Mouse (Mus musculus) kidney, postnatal 0 days (tissue): ENCODE measurements at regions not wholly inside any gene's neighbourhood (a gene's known extent, or its start where the extent isn't known, plus 50 kb on each side); places are given as distances from the start of the nearest gene placed in this dataset.

Source experiments
- ATAC-seq: fragments of 200-750 bp; cut with Nextera tagmentation; replicated peaks from 2 replicates; pipeline ENCODE4 v1.8.0; 2017; ENCODE audit warnings: low read depth, moderate number of reproducible peaks, moderate TSS enrichment, moderate library complexity; ENCODE audit not compliant: low FRiP score
- DNase-seq: peaks from one replicate; pipeline ENCODE4 v3.0.0-alpha.2; 2016; ENCODE audit warnings: low spot score
- H3K27ac ChIP-seq: fragments of 300-500 bp; sonication (generic); 2 replicates; pipeline ENCODE4 v1.5.1; 2014; ENCODE audit warnings: mild to moderate bottlenecking
- H3K27me3 ChIP-seq: fragments of 300-500 bp; sonication (generic); 2 replicates; pipeline ENCODE4 v1.6.1; 2014; ENCODE audit warnings: low read length, mixed read lengths; ENCODE audit not compliant: insufficient read depth
- H3K36me3 ChIP-seq: fragments of 300-500 bp; sonication (generic); 2 replicates; pipeline ENCODE4 v1.6.1; 2014; ENCODE audit warnings: low read length, mixed read lengths; ENCODE audit not compliant: insufficient read depth
- H3K4me1 ChIP-seq: fragments of 300-500 bp; sonication (generic); replicated peaks from 2 replicates; pipeline ENCODE4 v1.6.1; 2014; ENCODE audit warnings: antibody characterized with exemption, low read length, mixed read lengths; ENCODE audit not compliant: insufficient read depth
- H3K4me2 ChIP-seq: fragments of 300-500 bp; sonication (generic); 2 replicates; pipeline ENCODE4 v1.6.1; 2014; ENCODE audit warnings: mild to moderate bottlenecking, low read length, moderate library complexity, mixed read lengths
- H3K4me3 ChIP-seq: fragments of 300-500 bp; sonication (generic); replicated peaks from 2 replicates; pipeline ENCODE4 v1.5.1; 2014; ENCODE audit warnings: low read depth, low read length
- H3K9ac ChIP-seq: fragments of 300-500 bp; sonication (generic); 2 replicates; pipeline ENCODE4 v1.6.1; 2014; ENCODE audit warnings: low read depth, low read length
- H3K9me3 ChIP-seq: fragments of 300-500 bp; sonication (generic); replicated peaks from 2 replicates; pipeline ENCODE4 v1.6.1; 2016; ENCODE audit warnings: low read length, inconsistent platforms, mixed read lengths
- CTCF ChIP-seq: IDR thresholded peaks from 2 replicates; pipeline ENCODE4 v1.5.1; 2016; ENCODE audit warnings: antibody characterized with exemption, low read depth, mild to moderate bottlenecking, moderate library complexity
- WGBS: fragments of 180-500 bp; shearing (Covaris S2); extraction: QIAGEN DNeasy Blood & Tissue Kit; methylation state at CpG from one replicate; pipeline ENCODE4 v1.1.7; 2014; 5-methylcytosine and 5-hydroxymethylcytosine counted together

- no peaks in the 10 kb centered on the region for H3K27me3 ChIP-seq
- H3K27ac ChIP-seq = no peak overlapping the region
- H3K9ac ChIP-seq = no peak overlapping the region
- DNase-seq (no peak), ATAC-seq (no peak)
- no peak for TF ChIP-seq CTCF
- no peaks in the 10 kb centered on the region for H3K9me3 ChIP-seq
- H3K4me1 ChIP-seq = no peaks in the 10 kb centered on the region
- 57% methylated on average over 8 of the region's 8 CpGs for WGBS
- no peaks in the 10 kb centered on the region for H3K36me3 ChIP-seq
- no peak overlapping the region for H3K4me3 ChIP-seq
- H3K4me2 ChIP-seq = no peak overlapping the region
These were observed 302.2 kb downstream of the 1500009L16Rik start for GRCm38 (mm10) chr10:84024901-84025300.

GRCm38 (mm10) chr10:84026798-84027197, 304.1 kb downstream of the 1500009L16Rik start:
- no peak for DNase-seq

GRCm38 (mm10) chr10:84036131-84036877, 313.6 kb downstream of the 1500009L16Rik start:
- 40% methylated on average over 11 of the region's 11 CpGs for WGBS
- H3K27me3 ChIP-seq = no peaks in the 10 kb centered on the region
- ATAC-seq (no peak), DNase-seq (peak; percentile 39)
- no peak overlapping the region for H3K4me2 ChIP-seq
- no peaks in the 10 kb centered on the region; the same call in 1 of the 2 replicates for H3K4me1 ChIP-seq
- no peak overlapping the region for H3K27ac ChIP-seq
- TF ChIP-seq CTCF = no peak
- H3K9me3 ChIP-seq = no peaks in the 10 kb centered on the region
- H3K9ac ChIP-seq = no peak overlapping the region
- no peaks in the 10 kb centered on the region for H3K36me3 ChIP-seq
- no peak overlapping the region for H3K4me3 ChIP-seq

More at GRCm38 (mm10) chr10:84026798-84027197, 304.1 kb downstream of the 1500009L16Rik start:
- Histone ChIP-seq H3K27me3 (no peaks in the 10 kb centered on the region), H3K36me3 (no peaks in the 10 kb centered on the region), H3K9me3 (no peaks in the 10 kb centered on the region), H3K4me1 (no peaks in the 10 kb centered on the region), H3K9ac (no peak overlapping the region), H3K4me2 (no peak overlapping the region), H3K4me3 (no peak overlapping the region), H3K27ac (no peak overlapping the region)
- no peak for ATAC-seq
- no peak for TF ChIP-seq CTCF
- 68% methylated on average over 4 of the region's 4 CpGs for WGBS

GRCm38 (mm10) chr10:84048706-84049105, 326.0 kb downstream of the 1500009L16Rik start:
- Histone ChIP-seq H3K36me3 (no peaks in the 10 kb centered on the region), H3K4me1 (no peaks in the 10 kb centered on the region), H3K4me2 (no peak overlapping the region), H3K9ac (no peak overlapping the region), H3K4me3 (no peak overlapping the region), H3K27ac (no peak overlapping the region), H3K27me3 (no peaks in the 10 kb centered on the region), H3K9me3 (no peaks in the 10 kb centered on the region)
- no peak for ATAC-seq
- 84% methylated on average over 5 of the region's 5 CpGs for WGBS
- peak; percentile 3 for DNase-seq
- no peak for TF ChIP-seq CTCF

GRCm38 (mm10) chr10:84052696-84053095, 330.0 kb downstream of the 1500009L16Rik start:
- H3K4me1 ChIP-seq = no peaks in the 10 kb centered on the region
- whole genome bisulfite sequencing = 85% methylated on average over 8 of the region's 8 CpGs
- ATAC-seq = no peak
- no peaks in the 10 kb centered on the region for H3K9me3 ChIP-seq
- H3K4me2 ChIP-seq = no peak overlapping the region
- no peak overlapping the region for H3K27ac ChIP-seq
- DNase-seq = no peak
- H3K27me3 ChIP-seq = no peaks in the 10 kb centered on the region
- H3K4me3 ChIP-seq = no peak overlapping the region
- H3K9ac ChIP-seq = no peak overlapping the region
- TF ChIP-seq CTCF = no peak
- no peaks in the 10 kb centered on the region for H3K36me3 ChIP-seq

- H3K4me2 ChIP-seq = no peak overlapping the region
- no peaks in the 10 kb centered on the region for H3K9me3 ChIP-seq
- H3K9ac ChIP-seq = no peak overlapping the region
- no peaks in the 10 kb centered on the region for H3K27me3 ChIP-seq
- TF ChIP-seq CTCF = no peak
- ATAC-seq = no peak
- no peak overlapping the region for H3K4me3 ChIP-seq
- 51% methylated on average over 6 of the region's 6 CpGs for WGBS
- no peaks in the 10 kb centered on the region for H3K4me1 ChIP-seq
- H3K36me3 ChIP-seq = no peaks in the 10 kb centered on the region
- peak; percentile 29 for DNase-seq
- no peak overlapping the region for H3K27ac ChIP-seq
These were observed 332.1 kb downstream of the 1500009L16Rik start for GRCm38 (mm10) chr10:84054551-84055336.
